ENCODE assay signal across 20 mouse cellular contexts in the genomic region with DNA sequence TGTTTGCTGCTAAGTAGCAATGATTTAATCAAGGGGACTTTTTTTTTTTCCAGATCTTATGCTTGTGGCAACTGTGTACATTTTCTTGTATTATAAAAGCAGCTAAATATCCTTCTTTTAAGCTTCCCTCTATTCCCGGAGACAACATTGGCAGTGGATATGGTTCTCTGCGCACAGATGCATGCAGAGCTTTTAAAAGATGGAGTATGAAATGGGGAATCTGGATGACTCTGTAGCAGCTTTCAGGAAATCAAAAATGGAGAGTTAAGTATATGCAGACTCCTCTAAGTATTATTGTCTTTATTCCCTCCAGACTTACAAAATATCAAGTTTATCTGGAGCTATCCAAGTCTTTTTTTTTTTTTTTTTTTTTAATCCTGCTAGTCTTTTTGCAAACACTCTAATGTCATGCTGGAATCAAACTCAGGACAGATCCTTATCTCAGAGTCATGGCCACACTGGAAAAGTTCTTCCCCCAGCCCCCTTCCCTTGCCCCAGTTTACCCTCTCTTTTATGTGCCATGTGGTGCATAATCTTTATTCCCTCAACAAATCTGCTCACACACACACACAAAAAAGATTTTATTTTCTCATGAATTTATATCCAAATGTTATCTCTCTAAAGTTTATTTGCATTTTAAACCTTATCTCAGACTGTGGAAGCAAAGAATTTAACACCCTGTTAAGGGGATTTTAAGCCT.
"Had no signal": no experiment of that assay in that cellular context is flagged by ENCODE, and none has a peak within 500 bp of the region (broad histone marks: within the 10 kb centered on the region; RNA-seq: fewer than 3 reads in every experiment).

No protein-coding gene starts in this region.

- H3K4me3 ChIP-seq: lung, embryonic 15.5 days; midbrain, embryonic 10.5 days; midbrain, embryonic 12.5 days; myocyte; neural tube, embryonic 13.5 days; neural tube, embryonic 15.5 days had no signal

- DNase-seq: lung, adult 2 months; lung, postnatal 14 days; lung, postnatal 36 days; retina, postnatal 1 day; right cerebral cortex, adult 18-20 months; right cerebral cortex, postnatal 25 days; right cerebral cortex, postnatal 4 days; spleen, adult 18-20 months; thymus, adult 18-20 months; thymus, postnatal 14 days; thymus, postnatal 36 days had no signal

- H3K27ac ChIP-seq: lung, embryonic 15.5 days; macrophage; midbrain, embryonic 10.5 days; midbrain, embryonic 12.5 days; neural tube, embryonic 13.5 days; neural tube, embryonic 15.5 days had no signal

- H3K36me3 ChIP-seq: lung, embryonic 15.5 days; midbrain, embryonic 10.5 days; midbrain, embryonic 12.5 days; neural tube, embryonic 13.5 days; neural tube, embryonic 15.5 days had no signal

- H3K9me3 ChIP-seq: lung, embryonic 15.5 days; midbrain, embryonic 10.5 days; midbrain, embryonic 12.5 days; neural tube, embryonic 13.5 days; neural tube, embryonic 15.5 days had no signal

- ATAC-seq: lung, postnatal 0 days; midbrain, embryonic 16.5 days had no signal

- H3K9ac ChIP-seq: lung, embryonic 15.5 days; midbrain, embryonic 12.5 days; neural tube, embryonic 13.5 days; neural tube, embryonic 15.5 days had no signal

- H3K4me2 ChIP-seq: lung, embryonic 15.5 days; midbrain, embryonic 12.5 days; neural tube, embryonic 13.5 days; neural tube, embryonic 15.5 days had no signal

- H3K27me3 ChIP-seq: lung, embryonic 15.5 days; midbrain, embryonic 12.5 days; neural tube, embryonic 13.5 days; neural tube, embryonic 15.5 days had no signal

- H3K4me1 ChIP-seq: lung, embryonic 15.5 days; midbrain, embryonic 10.5 days; midbrain, embryonic 12.5 days; neural tube, embryonic 13.5 days; neural tube, embryonic 15.5 days had no signal
